Mouse (Mus musculus) lung, embryonic 16.5 days (tissue): ENCODE data around the gene St8sia1. TPM values are rescaled to one million over a fixed set of nuclear protein-coding genes. Genes with fewer than 3 reads are reported as not detected.
A peak's percentile ranks its signal among the peaks of the same experiment; 100 is the strongest.
"Not testable (repeated sequence)": the region's sequence is repeated elsewhere in the genome, so short reads cannot be mapped to it uniquely, and the experiment has no call there.

Experiments
- ATAC-seq: fragments of 200-750 bp; cut with Nextera tagmentation; 2 replicates; pipeline ENCODE4 v1.8.0; 2017; ENCODE audit warnings: low read depth, mild to moderate bottlenecking, moderate library complexity
- H3K27ac ChIP-seq: fragments of 300-500 bp; sonication (generic); 2 replicates; pipeline ENCODE4 v1.5.1; 2014; ENCODE audit warnings: mild to moderate bottlenecking, control low read depth, low read length
- H3K27me3 ChIP-seq: fragments of 300-500 bp; sonication (generic); 2 replicates; pipeline ENCODE4 v1.6.1; 2014; ENCODE audit warnings: low read depth, low read length, mixed read lengths; ENCODE audit not compliant: control insufficient read depth, insufficient read depth
- H3K36me3 ChIP-seq: fragments of 300-500 bp; sonication (generic); 2 replicates; pipeline ENCODE4 v1.6.1; 2014; ENCODE audit warnings: low read length; ENCODE audit not compliant: control insufficient read depth, insufficient read depth
- H3K4me1 ChIP-seq: fragments of 300-500 bp; sonication (generic); replicated peaks from 2 replicates; pipeline ENCODE4 v1.6.1; 2014; ENCODE audit warnings: low read length, mixed read lengths; ENCODE audit not compliant: control insufficient read depth, insufficient read depth
- H3K4me2 ChIP-seq: fragments of 300-500 bp; sonication (generic); 2 replicates; pipeline ENCODE4 v1.6.1; 2014; ENCODE audit warnings: low read depth, low read length, control low read depth
- H3K4me3 ChIP-seq: fragments of 300-500 bp; sonication (generic); 2 replicates; pipeline ENCODE4 v1.5.1; 2014; ENCODE audit warnings: mild to moderate bottlenecking, low read length, control low read depth
- H3K9ac ChIP-seq: fragments of 300-500 bp; sonication (generic); 2 replicates; pipeline ENCODE4 v1.6.1; 2014; ENCODE audit warnings: low read length, control low read depth
- H3K9me3 ChIP-seq: fragments of 300-500 bp; sonication (generic); 2 replicates; pipeline ENCODE4 v1.6.1; 2016; ENCODE audit warnings: low read length; ENCODE audit not compliant: control insufficient read depth
- WGBS: fragments of 180-500 bp; shearing (Covaris S2); extraction: QIAGEN DNeasy Blood & Tissue Kit; methylation state at CpG from one replicate; pipeline ENCODE4 v1.1.7; 2014; 5-methylcytosine and 5-hydroxymethylcytosine counted together
- polyA plus RNA-seq: library from polyadenylated mRNA; unstranded; fragments of >200 nt; fragmentation: Nextera tagmentation; extraction: Ambion mirVana; gene quantifications from 2 replicates; pipeline ENCODE4 v1.2.1, GENCODE M21; 2015

Gene St8sia1
- polyA plus RNA-seq, result 0.30 and 0.39 TPM in 2 replicates

- peaks cover 5% of the 10 kb centered on the region; the same call in 1 of the 2 replicates for H3K4me1 ChIP-seq
- H3K9ac ChIP-seq, result peak within 1 kb of the TSS; percentile 56
- H3K27ac ChIP-seq, result no peak within 1 kb of the TSS
- WGBS, result under 1% methylated on average over 45 of the region's 45 CpGs
- peak within 1 kb of the TSS; percentile 99 for H3K4me2 ChIP-seq
- peak within 1 kb of the TSS; percentile 56 for H3K4me3 ChIP-seq
- peaks cover 19% of the 10 kb centered on the region for H3K27me3 ChIP-seq
- ATAC-seq, result peak; percentile 57
- H3K9me3 ChIP-seq, result no peaks in the 10 kb centered on the region
- no peaks in the 10 kb centered on the region for H3K36me3 ChIP-seq
These were observed at the start of gene St8sia1 for GRCm38 (mm10) chr6:142964076-142964530. St8sia1 (minus strand) TSS chr6:142964452.

- Histone ChIP-seq H3K4me1 (no peaks in the 10 kb centered on the region), H3K27ac (no peak overlapping the region), H3K4me2 (no peak overlapping the region), H3K9ac (no peak overlapping the region), H3K36me3 (peaks cover 12% of the 10 kb centered on the region), H3K4me3 (no peak overlapping the region), H3K9me3 (no peaks in the 10 kb centered on the region), H3K27me3 (no peaks in the 10 kb centered on the region)
- ATAC-seq, result no peak
- 90% methylated on average over 15 of the region's 15 CpGs for WGBS
These were observed 48.4 kb upstream of the St8sia1 start for GRCm38 (mm10) chr6:143012513-143013215.

- Histone ChIP-seq H3K4me3 (no peak overlapping the region), H3K4me2 (no peak overlapping the region), H3K9me3 (no peaks in the 10 kb centered on the region; the same call in 1 of the 2 replicates), H3K4me1 (no peaks in the 10 kb centered on the region), H3K36me3 (peaks cover 8% of the 10 kb centered on the region; the same call in 1 of the 2 replicates), H3K27me3 (no peaks in the 10 kb centered on the region), H3K9ac (no peak overlapping the region), H3K27ac (no peak overlapping the region)
- WGBS, result 74% methylated on average over 5 of the region's 5 CpGs
- ATAC-seq, result no peak
These were observed 44.6 kb upstream of the St8sia1 start for GRCm38 (mm10) chr6:143008865-143009264.

- H3K27me3 ChIP-seq, H3K27ac ChIP-seq, ATAC-seq, H3K4me1 ChIP-seq, H3K9ac ChIP-seq, H3K36me3 ChIP-seq, H3K4me2 ChIP-seq, H3K9me3 ChIP-seq, H3K4me3 ChIP-seq: not testable (repeated sequence)
- 83% methylated on average over 9 of the region's 9 CpGs for WGBS
These were observed 41.0 kb upstream of the St8sia1 start for GRCm38 (mm10) chr6:143005209-143005608.

GRCm38 (mm10) chr6:143004801-143005200, 40.5 kb upstream of the St8sia1 start:
- Histone ChIP-seq H3K36me3 (no peaks in the 10 kb centered on the region), H3K27me3 (no peaks in the 10 kb centered on the region), H3K27ac (no peak overlapping the region), H3K9me3 (no peaks in the 10 kb centered on the region; the same call in 1 of the 2 replicates), H3K4me1 (no peaks in the 10 kb centered on the region), H3K4me3 (no peak overlapping the region), H3K4me2 (no peak overlapping the region), H3K9ac (no peak overlapping the region)
- WGBS, result 69% methylated on average over 9 of the region's 9 CpGs
- no peak for ATAC-seq

- H3K4me1 ChIP-seq, result peaks cover 6% of the 10 kb centered on the region; the same call in 1 of the 2 replicates
- WGBS, result 39% methylated on average over 12 of the region's 12 CpGs
These were observed 34.2 kb upstream of the St8sia1 start for GRCm38 (mm10) chr6:142998221-142998999.

GRCm38 (mm10) chr6:142996887-142997286, 32.6 kb upstream of the St8sia1 start:
- H3K4me3 ChIP-seq, result no peak overlapping the region
- H3K4me1 ChIP-seq, result peaks cover 6% of the 10 kb centered on the region; the same call in 1 of the 2 replicates
- 83% methylated on average over 3 of the region's 3 CpGs for WGBS

More at GRCm38 (mm10) chr6:142998221-142998999, 34.2 kb upstream of the St8sia1 start:
- ATAC-seq, result peak; percentile 62; the same call in 1 of the 2 replicates
- Histone ChIP-seq H3K27ac (no peak overlapping the region), H3K9ac (no peak overlapping the region), H3K36me3 (no peaks in the 10 kb centered on the region), H3K4me3 (no peak overlapping the region), H3K9me3 (no peaks in the 10 kb centered on the region), H3K4me2 (no peak overlapping the region), H3K27me3 (no peaks in the 10 kb centered on the region)

GRCm38 (mm10) chr6:142995567-142995966, 31.3 kb upstream of the St8sia1 start:
- WGBS, result 65% methylated on average over 5 of the region's 5 CpGs
- Histone ChIP-seq H3K4me1 (peaks cover 6% of the 10 kb centered on the region; the same call in 1 of the 2 replicates), H3K4me3 (no peak overlapping the region), H3K4me2 (no peak overlapping the region), H3K27me3 (no peaks in the 10 kb centered on the region), H3K27ac (no peak overlapping the region), H3K9ac (no peak overlapping the region), H3K9me3 (no peaks in the 10 kb centered on the region), H3K36me3 (no peaks in the 10 kb centered on the region)
- no peak for ATAC-seq

More at GRCm38 (mm10) chr6:142996887-142997286, 32.6 kb upstream of the St8sia1 start:
- H3K9ac ChIP-seq, result no peak overlapping the region
- no peak for ATAC-seq
- no peak overlapping the region for H3K27ac ChIP-seq
- no peak overlapping the region for H3K4me2 ChIP-seq
- no peaks in the 10 kb centered on the region for H3K9me3 ChIP-seq
- H3K36me3 ChIP-seq, result no peaks in the 10 kb centered on the region
- H3K27me3 ChIP-seq, result no peaks in the 10 kb centered on the region

- no peak overlapping the region for H3K27ac ChIP-seq
- H3K36me3 ChIP-seq, result no peaks in the 10 kb centered on the region
- no peaks in the 10 kb centered on the region for H3K27me3 ChIP-seq
- peaks cover 6% of the 10 kb centered on the region; the same call in 1 of the 2 replicates for H3K4me1 ChIP-seq
- 46% methylated on average over 7 of the region's 7 CpGs for WGBS
- no peak for ATAC-seq
- no peak overlapping the region for H3K9ac ChIP-seq
- no peaks in the 10 kb centered on the region for H3K9me3 ChIP-seq
- H3K4me3 ChIP-seq, result no peak overlapping the region
- no peak overlapping the region for H3K4me2 ChIP-seq
These were observed 30.6 kb upstream of the St8sia1 start for GRCm38 (mm10) chr6:142994821-142995220.
